Mouse (Mus musculus): ENCODE measurements at regions not wholly inside any gene's neighbourhood (a gene's known extent, or its start where the extent isn't known, plus 50 kb on each side); places are given as distances from the start of the nearest gene placed in this dataset.

GRCm38 (mm10) chr2:46149848-46150247, 1032.7 kb upstream of the Zeb2 start:
- no peak for DNase-seq

- no peak for DNase-seq
Measured at GRCm38 (mm10) chr2:46119871-46120270, 1002.7 kb upstream of the Zeb2 start.

GRCm38 (mm10) chr2:46106991-46107390, 989.8 kb upstream of the Zeb2 start:
- no peak for DNase-seq

- DNase-seq: peak; percentile 11 to 22
Measured at GRCm38 (mm10) chr2:46065034-46065802, 948.0 kb upstream of the Zeb2 start.

GRCm38 (mm10) chr2:46055729-46056128, 938.5 kb upstream of the Zeb2 start:
- no peak for DNase-seq

- DNase-seq: no peak
Measured at GRCm38 (mm10) chr2:46054902-46055301, 937.7 kb upstream of the Zeb2 start.

GRCm38 (mm10) chr2:46021854-46022253, 904.7 kb upstream of the Zeb2 start:
- DNase-seq: no peak

GRCm38 (mm10) chr2:46013771-46014269, 896.6 kb upstream of the Zeb2 start:
- no peak for DNase-seq

- DNase-seq: no peak
Measured at GRCm38 (mm10) chr2:46012716-46013115, 895.5 kb upstream of the Zeb2 start.

- no peak for DNase-seq
Measured at GRCm38 (mm10) chr2:45975157-45975556, 858.0 kb upstream of the Zeb2 start.

GRCm38 (mm10) chr2:45968635-45969034, 851.4 kb upstream of the Zeb2 start:
- no peak for DNase-seq

- DNase-seq: no peak
Measured at GRCm38 (mm10) chr2:45956792-45957330, 839.7 kb upstream of the Zeb2 start.

GRCm38 (mm10) chr2:45948758-45949157, 831.6 kb upstream of the Zeb2 start:
- DNase-seq: no peak

GRCm38 (mm10) chr2:45925791-45926480, 808.7 kb upstream of the Zeb2 start:
- no peak for DNase-seq

GRCm38 (mm10) chr2:45908871-45909270, 791.7 kb upstream of the Zeb2 start:
- DNase-seq: no peak

- no peak for DNase-seq
Measured at GRCm38 (mm10) chr2:45904623-45905235, 787.5 kb upstream of the Zeb2 start.

- DNase-seq: no peak
Measured at GRCm38 (mm10) chr2:45904090-45904489, 786.9 kb upstream of the Zeb2 start.

- DNase-seq: no peak
Measured at GRCm38 (mm10) chr2:45903350-45903749, 786.2 kb upstream of the Zeb2 start.

- no peak for DNase-seq
Measured at GRCm38 (mm10) chr2:45901892-45902291, 784.7 kb upstream of the Zeb2 start.

- no peak for DNase-seq
Measured at GRCm38 (mm10) chr2:45884680-45885079, 767.5 kb upstream of the Zeb2 start.

- DNase-seq: no peak
Measured at GRCm38 (mm10) chr2:45878656-45879055, 761.5 kb upstream of the Zeb2 start.

GRCm38 (mm10) chr2:45859901-45860331, 742.7 kb upstream of the Zeb2 start:
- DNase-seq: peak; percentile 20 to 39

GRCm38 (mm10) chr2:45859445-45859844, 742.2 kb upstream of the Zeb2 start:
- DNase-seq: no peak

Data from cerebellum, postnatal 10 days (tissue).